Mouse (Mus musculus) CH12.LX (cell line): ENCODE measurements around the gene Tubb1. TPM values are rescaled to one million over a fixed set of nuclear protein-coding genes. Genes with fewer than 3 reads are reported as not detected.

ENCODE experiments used
- DNase-seq: peaks from one replicate; pipeline ENCODE4 v3.0.0-alpha.2; 2013; ENCODE audit errors: extremely low read depth
- H3K27ac ChIP-seq: 2 replicates; pipeline ENCODE4 v1.5.1; 2012; ENCODE audit warnings: low read depth, mild to moderate bottlenecking, control low read depth, moderate library complexity; ENCODE audit not compliant: insufficient read depth
- H3K27me3 ChIP-seq: replicated peaks from 2 replicates; pipeline ENCODE3; 2012; ENCODE audit warnings: inconsistent platforms
- H3K36me3 ChIP-seq, 2 experiments: replicated peaks in 1 of 2; 2 replicates each; pipeline versions ENCODE3 to v1.6.1; 2012; ENCODE audit warnings: inconsistent platforms in 1 of 2, low read length in 1 of 2, mild to moderate bottlenecking in 1 of 2, mixed read lengths in 1 of 2, moderate library complexity in 1 of 2; ENCODE audit not compliant: control insufficient read depth in 1 of 2, insufficient read depth in 1 of 2
- H3K4me1 ChIP-seq, 2 experiments: 2 replicates each; pipeline ENCODE4 v1.6.1; 2012; ENCODE audit warnings: inconsistent platforms in 1 of 2, moderate library complexity in 1 of 2; ENCODE audit not compliant: insufficient read depth in 2 of 2, control insufficient read depth in 1 of 2
- H3K4me2 ChIP-seq: 2 replicates; pipeline ENCODE4 v1.6.1; 2012; ENCODE audit warnings: low read depth, mild to moderate bottlenecking, control low read depth; ENCODE audit not compliant: poor library complexity, insufficient read depth, severe bottlenecking
- H3K4me3 ChIP-seq, 3 experiments: fragments of 150-350 bp in 1 of 3; sonication (generic) in 1 of 3; replicated peaks in 1 of 3; 2 replicates each; pipeline versions ENCODE3 to v1.5.1; 2011 to 2012; ENCODE audit warnings: low read depth in 2 of 3, low read length in 2 of 3, mild to moderate bottlenecking in 2 of 3, moderate library complexity in 2 of 3, control low read depth in 1 of 3, improper control_type of control experiment in 1 of 3, inconsistent platforms in 1 of 3, mixed read lengths in 1 of 3; ENCODE audit not compliant: poor library complexity in 1 of 3
- H3K79me2 ChIP-seq: replicated peaks from 2 replicates; pipeline ENCODE4 v1.6.1; 2012; ENCODE audit warnings: mild to moderate bottlenecking, moderate library complexity; ENCODE audit not compliant: control insufficient read depth, poor library complexity, insufficient read depth, severe bottlenecking; ENCODE audit errors: extremely low read depth
- H3K9ac ChIP-seq: 2 replicates; pipeline ENCODE4 v1.6.1; 2012; ENCODE audit warnings: low read depth, mild to moderate bottlenecking, control low read depth, moderate library complexity; ENCODE audit not compliant: insufficient read depth
- H3K9me3 ChIP-seq: replicated peaks from 2 replicates; pipeline ENCODE3; 2012; ENCODE audit warnings: low read length, inconsistent platforms, mixed read lengths
- CHD1 ChIP-seq: IDR thresholded peaks from 2 replicates; pipeline ENCODE4 v1.6.1; 2012; ENCODE audit warnings: low read depth, low read length, improper control_type of control experiment, inconsistent platforms
- CHD2 ChIP-seq: IDR thresholded peaks from 2 replicates; pipeline ENCODE4 v1.6.1; 2011; ENCODE audit warnings: low read length, improper control_type of control experiment
- E2F4 ChIP-seq: IDR thresholded peaks from 2 replicates; pipeline ENCODE4 v1.6.1; 2011; ENCODE audit warnings: low read depth, low read length, improper control_type of control experiment; ENCODE audit not compliant: insufficient replicate concordance
- ELF1 ChIP-seq: IDR thresholded peaks from 2 replicates; pipeline ENCODE4 v1.6.1; 2014; ENCODE audit warnings: low read depth, mild to moderate bottlenecking, inconsistent platforms, low read length, improper control_type of control experiment
- EP300 ChIP-seq: IDR thresholded peaks from 2 replicates; pipeline ENCODE4 v1.6.1; 2011; ENCODE audit warnings: low read length, improper control_type of control experiment
- ETS1 ChIP-seq: conservative IDR thresholded peaks from 2 replicates; pipeline ENCODE4 v1.6.1; 2012; ENCODE audit warnings: low read depth, mild to moderate bottlenecking, inconsistent platforms, low read length, improper control_type of control experiment, moderate library complexity
- HCFC1 ChIP-seq: IDR thresholded peaks from 2 replicates; pipeline ENCODE4 v1.6.1; 2012; ENCODE audit warnings: low read depth, mild to moderate bottlenecking, inconsistent platforms, low read length, improper control_type of control experiment
- IRF4 ChIP-seq: IDR thresholded peaks from 2 replicates; pipeline ENCODE4 v1.6.1; 2014; ENCODE audit warnings: low read depth, mild to moderate bottlenecking, inconsistent platforms, low read length, improper control_type of control experiment
- JUN ChIP-seq: IDR thresholded peaks from 2 replicates; pipeline ENCODE4 v1.6.1; 2011; ENCODE audit warnings: low read depth, mild to moderate bottlenecking, low read length, improper control_type of control experiment, moderate library complexity; ENCODE audit not compliant: insufficient read depth
- JUND ChIP-seq: conservative IDR thresholded peaks from 2 replicates; pipeline ENCODE4 v1.6.1; 2011; ENCODE audit warnings: low read depth, low read length, improper control_type of control experiment
- KAT2A ChIP-seq: IDR thresholded peaks from 2 replicates; pipeline ENCODE4 v1.6.1; 2012; ENCODE audit warnings: low read length, improper control_type of control experiment, inconsistent platforms; ENCODE audit not compliant: insufficient replicate concordance
- MAZ ChIP-seq: IDR thresholded peaks from 2 replicates; pipeline ENCODE4 v1.6.1; 2012; ENCODE audit warnings: low read depth, mild to moderate bottlenecking, inconsistent platforms, low read length, improper control_type of control experiment, moderate library complexity
- MEF2A ChIP-seq: IDR thresholded peaks from 2 replicates; pipeline ENCODE4 v1.6.1; 2014; ENCODE audit warnings: low read depth, mild to moderate bottlenecking, inconsistent platforms, low read length, improper control_type of control experiment, borderline replicate concordance
- MXI1 ChIP-seq: IDR thresholded peaks from 2 replicates; pipeline ENCODE4 v1.6.1; 2011; ENCODE audit warnings: mild to moderate bottlenecking, low read depth, low read length, improper control_type of control experiment
- MYC ChIP-seq: IDR thresholded peaks from 2 replicates; pipeline ENCODE4 v1.6.1; 2011; ENCODE audit warnings: low read depth, mild to moderate bottlenecking, improper control_type of control experiment, low read length
- POLR2A ChIP-seq: IDR thresholded peaks from 2 replicates; pipeline ENCODE4 v1.6.1; 2011; ENCODE audit warnings: low read depth, mild to moderate bottlenecking, improper control_type of control experiment, low read length
- POLR2AphosphoS2 ChIP-seq: IDR thresholded peaks from 2 replicates; pipeline ENCODE4 v1.6.1; 2011; ENCODE audit warnings: low read depth, low read length, improper control_type of control experiment
- SIN3A ChIP-seq: IDR thresholded peaks from 2 replicates; pipeline ENCODE4 v1.6.1; 2012; ENCODE audit warnings: low read length, improper control_type of control experiment, inconsistent platforms
- USF1 ChIP-seq: IDR thresholded peaks from 2 replicates; pipeline ENCODE4 v1.6.1; 2014; ENCODE audit warnings: low read depth, mild to moderate bottlenecking, inconsistent platforms, low read length, improper control_type of control experiment
- dilution Hi-C: fragments of 300-500 bp; cut with MboI; formaldehyde crosslinking; loops from 2 replicates; pipeline ENCODE4 v1.14.3; 2020; ENCODE audit warnings: low sequenced_read_pairs; ENCODE audit not compliant: extremely low pct_unique_long_range_greater_than_20kb, extremely low pct_ligation_motif_present
- in situ Hi-C: fragments of 300-500 bp; cut with MboI; formaldehyde crosslinking; loops from 3 replicates; pipeline ENCODE4 v1.14.3; 2019; ENCODE audit warnings: low sequenced_read_pairs, low pct_ligation_motif_present, low pct_unique_long_range_greater_than_20kb, mixed read lengths
- polyA plus RNA-seq: library from polyadenylated mRNA; unstranded; fragments of >175 nt; gene quantifications from 2 replicates; pipeline ENCODE4 v1.2.1, GENCODE M21; 2012; ENCODE audit warnings: low read depth; ENCODE audit not compliant: insufficient read length
- total RNA-seq, 2 experiments: library from RNA; depleted of rRNA; stranded (reverse); fragments of 300-350 nt in 1 of 2; fragments of >200 nt in 1 of 2; gene quantifications; 2 replicates each; pipeline ENCODE4 v1.2.3; 2012 to 2014

Gene Tubb1
- total and polyA plus RNA-seq, 3 experiments = not detected

DNA sequence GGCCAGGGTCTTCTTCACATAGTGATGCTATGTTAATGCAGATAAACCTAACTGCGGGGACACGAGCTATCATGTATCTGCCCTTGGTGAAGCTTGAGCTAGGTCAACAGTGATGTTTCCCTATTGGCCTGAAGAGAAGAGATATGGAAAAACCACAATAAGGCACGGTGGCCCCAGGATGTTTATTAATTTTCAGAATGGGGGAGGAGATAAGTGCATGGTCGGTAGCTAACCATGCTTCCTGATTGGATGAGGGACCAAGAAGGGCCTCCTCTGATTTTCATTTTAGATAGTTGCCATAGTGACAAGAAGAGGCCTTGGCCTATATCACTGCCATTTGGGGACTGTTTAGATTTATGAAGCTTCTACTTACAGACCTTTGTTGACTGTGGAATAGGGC, 19.8 kb downstream of the Tubb1 start:
- H3K4me1 ChIP-seq = peaks cover 8 to 48% of the 10 kb centered on the region in 2 experiments
- H3K4me2 ChIP-seq = no peak overlapping the region
- DNase-seq = no peak

DNA sequence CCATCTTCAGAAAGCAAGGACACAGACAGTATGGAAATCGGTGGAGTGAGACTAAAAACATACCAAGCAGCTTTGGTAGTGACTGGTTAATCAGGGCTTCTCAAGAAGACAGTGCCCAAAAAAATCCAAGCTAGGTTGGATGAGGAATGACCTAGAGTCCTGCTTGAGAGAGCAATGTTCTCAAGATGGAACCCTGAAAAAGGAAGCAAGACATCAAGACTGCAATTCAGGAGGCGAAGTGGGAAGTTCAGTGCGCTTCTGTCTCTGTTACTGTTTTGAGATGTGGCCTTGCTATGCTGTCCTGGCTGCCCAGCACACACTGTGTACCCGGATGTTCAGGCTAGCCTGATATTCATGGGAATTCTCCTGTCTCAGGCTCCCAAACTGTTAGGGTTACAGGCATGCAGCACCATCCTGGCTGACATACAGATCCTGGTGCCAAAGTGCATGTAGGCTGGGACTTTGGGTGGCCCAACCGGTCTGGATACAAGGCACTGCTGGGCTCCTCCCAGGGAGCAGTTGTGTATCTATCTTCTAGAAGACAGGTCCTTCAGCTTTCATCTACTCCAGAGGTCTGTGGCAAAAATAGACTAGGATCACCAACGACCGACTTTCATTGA, 20.4 kb downstream of the Tubb1 start:
- H3K9ac ChIP-seq = 0 out of 2 replicates have a peak overlapping the region, but pooled peaks have one; percentile 85
- H3K4me3 ChIP-seq = no peak overlapping the region
- H3K4me2 ChIP-seq = peak overlapping the region; percentile 86; the same call in 1 of the 2 replicates
- DNase-seq = no peak
- TF ChIP-seq MAZ (no peak), KAT2A (no peak), ELF1 (no peak), POLR2AphosphoS2 (no peak), MEF2A (no peak)
- dilution Hi-C loops (no loop called here), in situ Hi-C loops (no loop called here)
- peaks cover 34 to 55% of the 10 kb centered on the region in 2 experiments for H3K36me3 ChIP-seq
- H3K27ac ChIP-seq = no peak overlapping the region
- H3K79me2 ChIP-seq = peaks cover 39% of the 10 kb centered on the region
- H3K9me3 ChIP-seq = no peaks in the 10 kb centered on the region
- H3K4me1 ChIP-seq = peaks cover 8 to 48% of the 10 kb centered on the region in 2 experiments
- no peaks in the 10 kb centered on the region for H3K27me3 ChIP-seq

More for the DNA sequence above, 19.8 kb downstream of the Tubb1 start:
- H3K4me3 ChIP-seq = no peak overlapping the region
- H3K9ac ChIP-seq = no peak overlapping the region
- in situ Hi-C loops (no loop called here), dilution Hi-C loops (no loop called here)
- H3K79me2 ChIP-seq = peaks cover 39% of the 10 kb centered on the region
- no peaks in the 10 kb centered on the region for H3K9me3 ChIP-seq
- H3K27ac ChIP-seq = no peak overlapping the region
- H3K27me3 ChIP-seq = no peaks in the 10 kb centered on the region
- peaks cover 37 to 61% of the 10 kb centered on the region in 2 experiments for H3K36me3 ChIP-seq
- TF ChIP-seq ELF1 = no peak
- no peak for TF ChIP-seq MYC
- no peak for TF ChIP-seq HCFC1
- TF ChIP-seq CHD1 = no peak
- no peak for TF ChIP-seq EP300
- no peak for TF ChIP-seq ETS1
- TF ChIP-seq E2F4 = no peak
- TF ChIP-seq JUND = no peak
- no peak for TF ChIP-seq IRF4
- no peak for TF ChIP-seq MAZ
- no peak for TF ChIP-seq MXI1
- no peak for TF ChIP-seq POLR2A
- no peak for TF ChIP-seq CHD2
- TF ChIP-seq SIN3A = no peak
- no peak for TF ChIP-seq JUN
- no peak for TF ChIP-seq USF1
